Comparison of ENCODE assay signal across 35 mouse cellular contexts in the genomic region with DNA sequence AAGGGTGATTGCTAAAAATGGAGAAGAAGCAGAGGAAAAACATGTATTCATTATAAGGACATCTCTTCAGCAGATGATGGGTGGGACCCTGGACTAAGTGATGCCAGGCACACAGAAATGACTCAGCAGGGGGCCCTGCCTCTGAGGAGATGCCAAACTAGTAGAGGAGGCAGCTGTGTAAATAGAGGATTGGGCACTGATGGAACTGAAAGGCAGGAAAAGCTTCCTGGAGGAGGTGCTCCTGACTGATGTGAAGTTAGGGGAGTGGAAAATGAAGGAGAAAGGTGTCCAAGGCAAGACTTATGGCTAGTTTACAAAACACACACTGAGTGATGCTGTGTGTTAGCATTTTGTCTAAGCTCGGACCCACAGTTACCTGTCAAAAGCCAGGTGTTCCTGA. TPM values are rescaled to one million over a fixed set of nuclear protein-coding genes. Genes with fewer than 3 reads are reported as not detected.
A peak's percentile ranks its signal among the peaks of the same experiment; 100 is the strongest.
DNase-seq lines count a peak whose midpoint lies in the region; TF ChIP-seq lines count a peak whose summit lies in the region.
"Had no signal": no experiment of that assay in that cellular context is flagged by ENCODE, and none has a peak within 500 bp of the region (broad histone marks: within the 10 kb centered on the region; RNA-seq: fewer than 3 reads in every experiment).

No protein-coding gene starts in this region.

- no peak for TF ChIP-seq POLR2A in myocyte (IDR thresholded peaks at IDR 0.05; ENCODE audit: insufficient read length, low read depth)

- no peaks in the 10 kb centered on the region for H3K36me3 ChIP-seq in myocyte (ENCODE audit: control insufficient read depth, insufficient read depth)
- H3K36me3 ChIP-seq: forebrain, embryonic 12.5 days; forebrain, embryonic 15.5 days; hindbrain, embryonic 10.5 days; intestine, embryonic 15.5 days had no signal

- DNase-seq in cerebellum, postnatal 10 days = peak; percentile 24 to 29
- no peak for DNase-seq in cerebellum, postnatal 14 days
- peak; percentile 80 for DNase-seq in heart, adult 11 months
- no peak for DNase-seq in heart, postnatal 14 days
- DNase-seq in MN1 (ENCODE audit: low spot score) = peak; percentile 44
- no peak for DNase-seq in Muller cell, postnatal 12 days (ENCODE audit: inconsistent ontology term)
- no peak for DNase-seq in left cerebral cortex, adult 8-10 months (ENCODE audit: low spot score in 2 of 2)
- DNase-seq: adrenal gland, adult 2 months; adrenal gland, postnatal 14 days; B cell, adult 2 months; cerebellum, adult 11 months; cerebellum, adult 2 months; cerebellum, adult 9-11 months; embryo, embryonic 11 days; gastrocnemius, postnatal 25 days; heart, adult 2 months; heart, postnatal 36 days; kidney, adult 11 months had no signal

- H3ac ChIP-seq in myocyte (ENCODE audit: control insufficient read depth, insufficient read length) = no peak overlapping the region

- intact Hi-C loops in heart, postnatal 14 days (cut with DNase I) = no loop called here

- H3K4me3 ChIP-seq in myocyte = no peak overlapping the region
- H3K4me3 ChIP-seq: erythroblast, embryonic 14.5 days; forebrain, embryonic 12.5 days; forebrain, embryonic 15.5 days; heart, adult 2 months; hindbrain, embryonic 10.5 days; hindbrain, embryonic 13.5 days; intestine, embryonic 15.5 days had no signal

- peak overlapping the region; percentile 71 for H3K4me2 ChIP-seq in myocyte (ENCODE audit: low read depth)
- H3K4me2 ChIP-seq: forebrain, embryonic 12.5 days; forebrain, embryonic 15.5 days; heart, embryonic 11.5 days; hindbrain, embryonic 13.5 days; intestine, embryonic 15.5 days had no signal

- no peaks in the 10 kb centered on the region for H3K27me3 ChIP-seq in myocyte (ENCODE audit: control insufficient read depth, insufficient read depth, insufficient read length)
- H3K27me3 ChIP-seq: forebrain, embryonic 12.5 days; forebrain, embryonic 15.5 days; hindbrain, embryonic 13.5 days; intestine, embryonic 15.5 days had no signal

- no peaks in the 10 kb centered on the region for H3K79me2 ChIP-seq in myocyte (ENCODE audit: control insufficient read depth, insufficient read depth)

TF ChIP-seq in myocyte, 11 proteins besides CTCF, POLR2A, EP300 and RAD21:
- TF ChIP-seq REST (IDR thresholded peaks at IDR 0.05; ENCODE audit: insufficient read depth, insufficient read length) (no peak), MYOD1 (IDR thresholded peaks at IDR 0.05; ENCODE audit: control insufficient read depth in 1 of 3, insufficient read length in 2 of 3, low read depth in 2 of 3) (peak; percentile 13 to 87 (median 72)), TCF12 (IDR thresholded peaks at IDR 0.05; ENCODE audit: insufficient read depth, poor library complexity, severe bottlenecking) (peak; percentile 83), USF1 (IDR thresholded peaks at IDR 0.05; ENCODE audit: low read depth) (no peak)

RNA-seq across cellular contexts. Expression of a gene that starts 2.4 kb away (rescaled TPM):
- under 1 TPM; 0.69 to 0.98 TPM for total RNA-seq in heart, postnatal 14 days (2021)
- polyA plus RNA-seq in myocyte (2012; fragmentation: generic; extraction: Trizol) = 4.0 TPM
- total RNA-seq in left cerebral cortex, adult 8-10 months (2022) = 1 to 10 TPM in 2 of 4 experiments, under 1 TPM in 2; 0.74 to 1.6 (median 1.00) TPM
- total RNA-seq: adrenal gland, postnatal 14 days; MEL had no signal
- polyA plus RNA-seq: CD4-positive, CD25-positive, alpha-beta regulatory T cell, adult 4 months; erythroblast, embryonic 14.5 days had no signal

RNA-seq across cellular contexts. Expression of a gene that starts 26.3 kb away (rescaled TPM):
- not detected for total RNA-seq in heart, postnatal 14 days (2021)
- not detected for polyA plus RNA-seq in myocyte (2012; fragmentation: generic; extraction: Trizol)
- not detected for total RNA-seq in left cerebral cortex, adult 8-10 months (2022)
- total RNA-seq: adrenal gland, adult 2 months; gastrocnemius, adult 8-10 months; gastrocnemius, postnatal 25 days; heart, adult 2 months; MEL had no signal
- polyA plus RNA-seq: adrenal gland, adult 2 months; CD4-positive, CD25-positive, alpha-beta regulatory T cell, adult 4 months; cerebellum, adult 2 months; erythroblast, embryonic 14.5 days; forebrain, embryonic 12.5 days; forebrain, embryonic 15.5 days; heart, embryonic 11.5 days; hindbrain, embryonic 10.5 days; hindbrain, embryonic 13.5 days had no signal

RNA-seq across cellular contexts. Expression of a gene that starts 30.2 kb away (rescaled TPM):
- under 1 TPM in 1 of 2 experiments, not detected in 1; 0.20 TPM for total RNA-seq in heart, postnatal 14 days (2021)
- not detected for polyA plus RNA-seq in myocyte (2012; fragmentation: generic; extraction: Trizol)
- total RNA-seq in left cerebral cortex, adult 8-10 months (2022) = not detected
- total RNA-seq: adrenal gland, postnatal 14 days; gastrocnemius, adult 8-10 months; gastrocnemius, postnatal 25 days; heart, postnatal 36 days; MEL had no signal
- polyA plus RNA-seq: adrenal gland, adult 2 months; embryonic facial prominence, embryonic 11.5 days; erythroblast, embryonic 14.5 days; forebrain, embryonic 12.5 days; forebrain, embryonic 15.5 days; heart, embryonic 11.5 days; hindbrain, embryonic 10.5 days; hindbrain, embryonic 13.5 days had no signal

RNA-seq across cellular contexts. Expression of a gene that starts 30.2 kb away (rescaled TPM):
- total RNA-seq in heart, postnatal 14 days (2021) = not detected
- polyA plus RNA-seq in myocyte (2012; fragmentation: generic; extraction: Trizol) = not detected
- total RNA-seq in left cerebral cortex, adult 8-10 months (2022) = not detected
- total RNA-seq: adrenal gland, adult 2 months; adrenal gland, postnatal 14 days; adrenal gland, postnatal 4 days; gastrocnemius, adult 8-10 months; gastrocnemius, postnatal 25 days; heart, adult 2 months; heart, postnatal 36 days; MEL had no signal
- polyA plus RNA-seq: adrenal gland, adult 2 months; CD4-positive, CD25-positive, alpha-beta regulatory T cell, adult 4 months; cerebellum, adult 2 months; embryonic facial prominence, embryonic 11.5 days; erythroblast, embryonic 14.5 days; forebrain, embryonic 12.5 days; forebrain, embryonic 15.5 days; gonadal fat pad, adult 2 months; heart, adult 2 months; heart, embryonic 11.5 days; heart, embryonic 14.5 days; heart, postnatal 0 days; hindbrain, embryonic 10.5 days; hindbrain, embryonic 13.5 days; hindbrain, embryonic 16.5 days; intestine, embryonic 15.5 days had no signal

RNA-seq across cellular contexts. Expression of a gene that starts 30.5 kb away (rescaled TPM):
- total RNA-seq in heart, postnatal 14 days (2021) = 10 to 100 TPM; 14.9 to 23.6 TPM
- 5.2 TPM for polyA plus RNA-seq in myocyte (2012; fragmentation: generic; extraction: Trizol)
- 10 to 100 TPM; 70.6 to 89.4 (median 76.6) TPM for total RNA-seq in left cerebral cortex, adult 8-10 months (2022)
- polyA plus RNA-seq: erythroblast, embryonic 14.5 days had no signal

Comparison
In these comparisons a context has a peak if more than half of its experiments do, and no peak if none do; other contexts are left out.
1. DNase-seq: peak in cerebellum, postnatal 10 days (2 of 2), heart, adult 11 months (single experiment) and MN1 (single experiment); none in cerebellum, postnatal 14 days (0 of 2), heart, postnatal 14 days (0 of 2), Muller cell, postnatal 12 days (single experiment) and left cerebral cortex, adult 8-10 months (0 of 2).